ENCODE assay signal across 15 mouse cellular contexts in genomic region chr1:72970461-72970860, GRCm38 (mm10). TPM values are rescaled to one million over a fixed set of nuclear protein-coding genes. Genes with fewer than 3 reads are reported as not detected.
DNase-seq lines count a peak whose midpoint lies in the region.
"Had no signal": no experiment of that assay in that cellular context is flagged by ENCODE, and none has a peak within 500 bp of the region (broad histone marks: within the 10 kb centered on the region; RNA-seq: fewer than 3 reads in every experiment).

No protein-coding gene starts in this region.

- intact Hi-C loops in left cerebral cortex, postnatal 4 days (cut with DNase I), result no loop called here
- intact Hi-C loops in left cerebral cortex, postnatal 14 days (cut with DNase I), result no loop called here

- peak; percentile 44 for DNase-seq in gastrocnemius, postnatal 10 days
- no peak for DNase-seq in gastrocnemius, adult 8-10 months (ENCODE audit: low spot score in 2 of 2)
- DNase-seq in left cerebral cortex, postnatal 4 days, result peak; percentile 20
- no peak for DNase-seq in left cerebral cortex, postnatal 14 days (ENCODE audit: low spot score in 2 of 2)
- peak; percentile 29 for DNase-seq in adrenal gland, postnatal 25 days
- DNase-seq in testis, postnatal 10 days (ENCODE audit: low spot score), result peak; percentile 69
- DNase-seq in urinary bladder, postnatal 36 days (ENCODE audit: low spot score in 2 of 2), result no peak
- DNase-seq: B cell, adult 2 months; cerebellum, adult 18-20 months; gastrocnemius, postnatal 36 days; layer of hippocampus, adult 9-11 months; right cerebral cortex, postnatal 25 days had no signal

RNA-seq across cellular contexts. Expression of gene Tnp1, which starts 45.2 kb away (rescaled TPM):
- not detected for total RNA-seq in gastrocnemius, postnatal 10 days (2021)
- total RNA-seq in gastrocnemius, adult 8-10 months (2022), result not detected
- total RNA-seq in left cerebral cortex, postnatal 4 days (2021), result not detected
- not detected for total RNA-seq in left cerebral cortex, postnatal 14 days (2021)
- total RNA-seq in adrenal gland, postnatal 25 days (2021), result not detected in 2 replicates
- total RNA-seq: common myeloid progenitor, adult 5-6 weeks; gastrocnemius, postnatal 36 days; left cerebral cortex, postnatal 10 days; megakaryocyte progenitor cell, adult 5-6 weeks had no signal

Comparison
In these comparisons a context has a peak if more than half of its experiments do, and no peak if none do; other contexts are left out.
1. DNase-seq: peak in gastrocnemius, postnatal 10 days (single experiment), left cerebral cortex, postnatal 4 days (single experiment), adrenal gland, postnatal 25 days (single experiment) and testis, postnatal 10 days (single experiment); none in gastrocnemius, adult 8-10 months (0 of 2), left cerebral cortex, postnatal 14 days (0 of 2) and urinary bladder, postnatal 36 days (0 of 2).